Mouse (Mus musculus) lung, embryonic 14.5 days (tissue): ENCODE data around the gene Ifitm6. TPM values are rescaled to one million over a fixed set of nuclear protein-coding genes. Genes with fewer than 3 reads are reported as not detected.
A peak's percentile ranks its signal among the peaks of the same experiment; 100 is the strongest.

Experiments used
- ATAC-seq: fragments of 200-750 bp; cut with Nextera tagmentation; 2 replicates; pipeline ENCODE4 v1.8.0; 2017; ENCODE audit warnings: mild to moderate bottlenecking, moderate TSS enrichment, moderate library complexity; ENCODE audit not compliant: insufficient read depth
- DNase-seq: peaks from one replicate; pipeline ENCODE4 v3.0.0-alpha.2; 2015
- H3K27ac ChIP-seq: fragments of 300-500 bp; sonication (generic); 2 replicates; pipeline ENCODE4 v1.5.1; 2014; ENCODE audit warnings: low read depth, mild to moderate bottlenecking, moderate library complexity
- H3K27me3 ChIP-seq: fragments of 300-500 bp; sonication (generic); 2 replicates; pipeline ENCODE4 v1.6.1; 2014; ENCODE audit warnings: low read length, control low read depth; ENCODE audit not compliant: insufficient read depth
- H3K36me3 ChIP-seq: fragments of 300-500 bp; sonication (generic); 2 replicates; pipeline ENCODE4 v1.6.1; 2014; ENCODE audit warnings: control low read depth; ENCODE audit not compliant: insufficient read depth
- H3K4me1 ChIP-seq: fragments of 300-500 bp; sonication (generic); 2 replicates; pipeline ENCODE4 v1.6.1; 2014; ENCODE audit warnings: antibody characterized with exemption, control low read depth; ENCODE audit not compliant: insufficient read depth
- H3K4me2 ChIP-seq: fragments of 300-500 bp; sonication (generic); 2 replicates; pipeline ENCODE4 v1.6.1; 2014; ENCODE audit warnings: mild to moderate bottlenecking
- H3K4me3 ChIP-seq: fragments of 300-500 bp; sonication (generic); 2 replicates; pipeline ENCODE4 v1.5.1; 2014; ENCODE audit warnings: low read depth, low read length
- H3K9ac ChIP-seq: fragments of 300-500 bp; sonication (generic); 2 replicates; pipeline ENCODE4 v1.6.1; 2014
- H3K9me3 ChIP-seq: fragments of 300-500 bp; sonication (generic); 2 replicates; pipeline ENCODE4 v1.6.1; 2016; ENCODE audit warnings: low read depth, low read length, control low read depth
- CTCF ChIP-seq: IDR thresholded peaks from 2 replicates; pipeline ENCODE4 v1.5.1; 2016; ENCODE audit warnings: antibody characterized with exemption, low read depth
- WGBS: fragments of 180-500 bp; shearing (Covaris S2); extraction: QIAGEN DNeasy Blood & Tissue Kit; methylation state at CpG from one replicate; pipeline ENCODE4 v1.1.7; 2014; 5-methylcytosine and 5-hydroxymethylcytosine counted together
- polyA plus RNA-seq: library from polyadenylated mRNA; unstranded; fragments of >200 nt; fragmentation: Nextera tagmentation; extraction: Ambion mirVana; gene quantifications from 2 replicates; pipeline ENCODE4 v1.2.1, GENCODE M21; 2014

The Ifitm6 gene
- polyA plus RNA-seq, 1 experiment from 2014 or later, result 0.49 TPM

- no peak overlapping the region for H3K27ac ChIP-seq
- H3K4me2 ChIP-seq, result peak overlapping the region; percentile 96
- no peaks in the 10 kb centered on the region for H3K9me3 ChIP-seq
- DNase-seq (no peak), ATAC-seq (no peak)
- H3K36me3 ChIP-seq, result 0 out of 2 replicates have a peak, but pooled peaks cover 8% of the 10 kb centered on the region
- peaks cover 13% of the 10 kb centered on the region for H3K4me1 ChIP-seq
- no peak for TF ChIP-seq CTCF
- H3K27me3 ChIP-seq, result peaks cover 9% of the 10 kb centered on the region; the same call in 1 of the 2 replicates
- peak overlapping the region; percentile 70; the same call in 1 of the 2 replicates for H3K4me3 ChIP-seq
- H3K9ac ChIP-seq, result no peak overlapping the region
- 55% methylated on average over 2 of the region's 2 CpGs for WGBS
These were observed 42.2 kb upstream of the Ifitm6 start for GRCm38 (mm10) chr7:141059929-141060328.

DNA sequence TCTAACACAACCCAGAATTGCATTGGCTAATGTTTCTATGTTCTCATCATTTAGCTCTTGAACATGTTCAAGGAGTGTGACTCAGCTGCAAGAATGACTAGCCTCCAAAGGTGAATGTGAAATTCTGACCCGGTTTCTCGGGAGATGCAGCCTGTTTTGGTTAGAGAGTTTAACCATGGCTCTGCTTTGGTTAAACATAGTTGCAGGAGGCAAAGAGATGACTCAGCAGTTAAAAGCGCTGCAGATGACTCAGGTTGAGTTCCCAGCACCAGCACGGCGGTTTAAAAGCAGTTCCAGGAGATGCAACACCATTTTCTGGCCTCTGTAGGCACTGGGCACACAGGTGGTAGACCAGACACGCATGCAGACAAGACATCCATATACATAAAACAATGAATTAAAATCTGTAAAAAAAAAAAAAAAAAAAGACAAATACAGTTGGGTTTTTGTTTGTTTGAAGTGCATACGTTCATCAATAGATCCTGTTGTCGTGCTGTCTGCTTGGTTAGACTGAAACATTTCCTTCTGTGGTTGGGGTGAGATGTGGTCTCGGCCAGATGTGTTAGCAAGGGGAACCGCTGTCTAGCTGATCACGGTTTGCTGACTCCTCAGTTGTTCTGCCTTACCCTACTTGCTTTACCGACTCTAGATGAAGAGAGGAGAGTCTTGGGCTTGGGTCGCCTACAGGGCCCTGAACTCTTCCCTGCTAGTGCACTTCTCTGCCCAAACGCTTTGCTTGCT is 41.0 kb upstream of the Ifitm6 start:
- TF ChIP-seq CTCF, result no peak
- Histone ChIP-seq H3K4me1 (peaks cover 13% of the 10 kb centered on the region), H3K4me2 (no peak overlapping the region), H3K4me3 (no peak overlapping the region), H3K36me3 (no peaks in the 10 kb centered on the region), H3K27me3 (peaks cover 9% of the 10 kb centered on the region; the same call in 1 of the 2 replicates), H3K27ac (no peak overlapping the region), H3K9ac (no peak overlapping the region), H3K9me3 (no peaks in the 10 kb centered on the region)
- 92% methylated on average over 14 of the region's 14 CpGs for WGBS
- no peak for DNase-seq
- ATAC-seq, result no peak

DNA sequence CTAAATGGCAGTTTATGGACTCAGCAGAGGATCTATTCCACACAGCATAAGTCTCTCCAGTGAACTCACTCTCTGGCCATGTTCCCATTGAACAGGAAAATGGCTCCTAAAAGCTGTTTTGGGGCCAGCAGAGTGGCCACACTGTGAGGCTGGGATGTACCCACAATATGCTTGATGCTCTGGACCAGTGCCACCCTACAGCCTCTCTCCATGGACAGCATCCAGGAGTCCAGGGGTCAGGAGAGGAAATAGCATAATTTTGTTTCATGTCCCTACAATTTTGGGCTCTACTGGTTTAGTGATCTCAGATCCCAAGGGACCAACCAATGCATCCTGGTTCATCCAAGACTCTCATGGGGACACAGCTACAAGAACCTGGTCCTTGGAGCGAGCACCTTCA is 39.8 kb upstream of the Ifitm6 start:
- TF ChIP-seq CTCF, result no peak
- Histone ChIP-seq H3K27me3 (peaks cover 9% of the 10 kb centered on the region; the same call in 1 of the 2 replicates), H3K4me3 (no peak overlapping the region), H3K9ac (no peak overlapping the region), H3K27ac (no peak overlapping the region), H3K4me2 (no peak overlapping the region), H3K36me3 (no peaks in the 10 kb centered on the region), H3K4me1 (peaks cover 13% of the 10 kb centered on the region), H3K9me3 (no peaks in the 10 kb centered on the region)
- ATAC-seq (no peak), DNase-seq (no peak)
- WGBS, result 95% methylated on average over 1 of the region's 1 CpGs

GRCm38 (mm10) chr7:141056976-141057375 is 39.3 kb upstream of the Ifitm6 start:
- no peak overlapping the region for H3K9ac ChIP-seq
- H3K36me3 ChIP-seq, result no peaks in the 10 kb centered on the region
- H3K4me1 ChIP-seq, result peaks cover 12% of the 10 kb centered on the region
- no peak overlapping the region for H3K4me2 ChIP-seq
- H3K27me3 ChIP-seq, result peaks cover 9% of the 10 kb centered on the region; the same call in 1 of the 2 replicates
- no peak for ATAC-seq
- DNase-seq, result no peak
- TF ChIP-seq CTCF, result no peak
- WGBS, result 83% methylated on average over 6 of the region's 6 CpGs
- H3K4me3 ChIP-seq, result no peak overlapping the region
- no peak overlapping the region for H3K27ac ChIP-seq
- no peaks in the 10 kb centered on the region for H3K9me3 ChIP-seq

- no peak for ATAC-seq
- H3K9me3 ChIP-seq, result no peaks in the 10 kb centered on the region
- H3K9ac ChIP-seq, result no peak overlapping the region
- H3K4me1 ChIP-seq, result peaks cover 5% of the 10 kb centered on the region; the same call in 1 of the 2 replicates
- DNase-seq, result no peak
- no peaks in the 10 kb centered on the region for H3K36me3 ChIP-seq
- H3K27ac ChIP-seq, result no peak overlapping the region
- no peak overlapping the region for H3K4me3 ChIP-seq
- H3K4me2 ChIP-seq, result no peak overlapping the region
- H3K27me3 ChIP-seq, result peaks cover 7% of the 10 kb centered on the region; the same call in 1 of the 2 replicates
- WGBS, result 81% methylated on average over 4 of the region's 4 CpGs
- TF ChIP-seq CTCF, result peak; percentile 11; the same call in 1 of the 2 replicates
These were observed 38.1 kb upstream of the Ifitm6 start for GRCm38 (mm10) chr7:141055785-141056184.

DNA sequence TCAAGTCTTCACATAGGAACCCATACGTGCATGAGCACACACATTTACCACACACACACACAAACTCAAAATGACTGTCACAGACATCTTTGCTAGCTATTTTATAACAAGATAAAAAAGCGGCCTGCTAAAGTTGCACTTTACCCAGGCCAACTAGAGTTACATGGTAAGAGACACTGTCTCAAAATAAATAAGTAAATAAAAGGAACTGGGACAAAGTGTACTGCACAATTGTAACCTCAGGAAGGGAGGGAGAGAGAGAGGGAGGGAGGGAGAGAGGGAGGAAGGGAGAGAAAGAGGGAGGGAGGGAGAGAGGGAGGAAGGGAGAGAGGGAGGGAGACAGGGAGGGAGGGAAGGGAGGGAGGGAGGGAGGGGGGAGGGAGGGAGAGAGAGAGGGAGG is 34.7 kb upstream of the Ifitm6 start:
- H3K4me3 ChIP-seq, result no peak overlapping the region
- H3K9ac ChIP-seq, result no peak overlapping the region
- H3K27me3 ChIP-seq, result no peaks in the 10 kb centered on the region
- no peaks in the 10 kb centered on the region for H3K9me3 ChIP-seq
- WGBS, result 71% methylated on average over 2 of the region's 2 CpGs
- no peak overlapping the region for H3K4me2 ChIP-seq
- no peak overlapping the region for H3K27ac ChIP-seq
- H3K36me3 ChIP-seq, result no peaks in the 10 kb centered on the region
- no peak for ATAC-seq
- H3K4me1 ChIP-seq, result 0 out of 2 replicates have a peak, but pooled peaks cover under 1% of the 10 kb centered on the region
- DNase-seq, result no peak
- no peak for TF ChIP-seq CTCF

DNA sequence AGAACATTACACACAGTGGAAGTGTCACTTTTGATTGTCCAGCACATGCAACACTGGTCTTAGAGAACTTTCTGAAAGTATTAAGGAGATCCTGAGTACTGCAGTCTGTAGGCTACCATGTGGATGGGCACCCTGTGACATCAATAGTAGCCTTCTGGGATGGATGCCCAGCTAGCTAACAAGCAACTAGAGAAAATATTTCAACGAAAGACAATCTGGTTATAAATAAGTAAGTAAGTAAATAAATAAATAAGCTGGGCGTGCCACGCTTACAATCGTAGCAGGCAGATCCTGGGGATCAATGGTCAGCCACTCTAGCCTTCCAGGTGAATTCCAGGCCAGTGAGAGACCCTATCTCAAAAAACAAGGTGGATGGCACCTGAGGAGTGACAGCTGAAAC is 34.3 kb upstream of the Ifitm6 start:
- ATAC-seq (no peak), DNase-seq (no peak)
- H3K36me3 ChIP-seq, result no peaks in the 10 kb centered on the region
- no peak overlapping the region for H3K4me2 ChIP-seq
- no peaks in the 10 kb centered on the region for H3K27me3 ChIP-seq
- no peak for TF ChIP-seq CTCF
- WGBS, result 76% methylated on average over 4 of the region's 4 CpGs
- H3K4me3 ChIP-seq, result no peak overlapping the region
- no peak overlapping the region for H3K9ac ChIP-seq
- H3K4me1 ChIP-seq, result 0 out of 2 replicates have a peak, but pooled peaks cover 4% of the 10 kb centered on the region
- no peaks in the 10 kb centered on the region for H3K9me3 ChIP-seq
- H3K27ac ChIP-seq, result no peak overlapping the region
